In genomic region chr11:97523107-97523506, GRCm38 (mm10) we compare ENCODE assay signal across 21 mouse cellular contexts. TPM values are rescaled to one million over a fixed set of nuclear protein-coding genes. Genes with fewer than 3 reads are reported as not detected.
DNase-seq lines count a peak whose midpoint lies in the region; ATAC-seq and TF ChIP-seq lines count a peak whose summit lies in the region.
"Had no signal": no experiment of that assay in that cellular context is flagged by ENCODE, and none has a peak within 500 bp of the region (broad histone marks: within the 10 kb centered on the region; RNA-seq: fewer than 3 reads in every experiment).

No protein-coding gene starts in this region.

- 0 out of 2 replicates have a peak overlapping the region, but pooled peaks have one; percentile 13 for H3K4me2 ChIP-seq in midbrain, embryonic 11.5 days
- no peak overlapping the region for H3K4me2 ChIP-seq in midbrain, postnatal 0 days (ENCODE audit: low read depth, low read length, poor library complexity, severe bottlenecking)
- no peak overlapping the region for H3K4me2 ChIP-seq in forebrain, embryonic 15.5 days (replicated peaks)
- no peak overlapping the region for H3K4me2 ChIP-seq in midbrain, embryonic 15.5 days
- H3K4me2 ChIP-seq: embryonic facial prominence, embryonic 13.5 days; limb, embryonic 13.5 days had no signal

- WGBS in midbrain, embryonic 11.5 days = 84% methylated on average over 14 of the region's 14 CpGs
- 87% methylated on average over 14 of the region's 14 CpGs for WGBS in midbrain, postnatal 0 days
- WGBS in forebrain, embryonic 15.5 days = 90% methylated on average over 14 of the region's 14 CpGs
- WGBS in midbrain, embryonic 15.5 days = 89% methylated on average over 14 of the region's 14 CpGs

- no peaks in the 10 kb centered on the region for H3K36me3 ChIP-seq in midbrain, embryonic 11.5 days (ENCODE audit: control insufficient read depth, insufficient read depth, low read length)
- H3K36me3 ChIP-seq in midbrain, postnatal 0 days (ENCODE audit: insufficient read depth, low read length) = peaks cover 73% of the 10 kb centered on the region
- peaks cover 74% of the 10 kb centered on the region for H3K36me3 ChIP-seq in forebrain, embryonic 15.5 days
- peaks cover 53% of the 10 kb centered on the region for H3K36me3 ChIP-seq in midbrain, embryonic 15.5 days (replicated peaks)
- H3K36me3 ChIP-seq: limb, embryonic 13.5 days had no signal

- no peaks in the 10 kb centered on the region for H3K9me3 ChIP-seq in midbrain, embryonic 11.5 days (ENCODE audit: control insufficient read depth, low read length)
- H3K9me3 ChIP-seq in midbrain, postnatal 0 days (ENCODE audit: low read length) = no peaks in the 10 kb centered on the region
- H3K9me3 ChIP-seq in forebrain, embryonic 15.5 days = no peaks in the 10 kb centered on the region
- H3K9me3 ChIP-seq in midbrain, embryonic 15.5 days = no peaks in the 10 kb centered on the region
- H3K9me3 ChIP-seq: embryonic facial prominence, embryonic 13.5 days; limb, embryonic 13.5 days had no signal

- H3K27ac ChIP-seq in midbrain, embryonic 11.5 days (ENCODE audit: low read depth, low read length) = no peak overlapping the region; the same call in 1 of the 2 replicates
- H3K27ac ChIP-seq in midbrain, postnatal 0 days (ENCODE audit: low read depth, low read length) = no peak overlapping the region
- H3K27ac ChIP-seq in forebrain, embryonic 15.5 days (replicated peaks) = peak overlapping the region; percentile 27; the same call in 1 of the 2 replicates
- peak overlapping the region; percentile 60 for H3K27ac ChIP-seq in midbrain, embryonic 15.5 days
- H3K27ac ChIP-seq: embryonic facial prominence, embryonic 13.5 days; heart, adult 2 months; limb, embryonic 13.5 days; liver, embryonic 14.5 days had no signal

- ATAC-seq in midbrain, embryonic 11.5 days (ENCODE audit: low FRiP score) = no peak
- no peak for ATAC-seq in midbrain, postnatal 0 days (ENCODE audit: low FRiP score)
- ATAC-seq in forebrain, embryonic 15.5 days (replicated peaks) = no peak
- no peak for ATAC-seq in midbrain, embryonic 15.5 days (replicated peaks)
- ATAC-seq: activated CD4-positive, CD25-positive, alpha-beta regulatory T cell, adult 4 months; inflammation-experienced regulatory T-cells, adult 6 months; Patski had no signal

- H3K4me3 ChIP-seq in midbrain, embryonic 11.5 days (ENCODE audit: low read depth, low read length) = no peak overlapping the region
- no peak overlapping the region for H3K4me3 ChIP-seq in midbrain, postnatal 0 days (ENCODE audit: low read depth, low read length)
- no peak overlapping the region for H3K4me3 ChIP-seq in forebrain, embryonic 15.5 days
- H3K4me3 ChIP-seq in midbrain, embryonic 15.5 days = no peak overlapping the region
- H3K4me3 ChIP-seq: embryonic facial prominence, embryonic 13.5 days; heart, adult 2 months; limb, embryonic 13.5 days had no signal

- no peaks in the 10 kb centered on the region; the same call in 1 of the 2 replicates for H3K27me3 ChIP-seq in midbrain, embryonic 11.5 days (ENCODE audit: control insufficient read depth, insufficient read depth, low read length)
- no peaks in the 10 kb centered on the region for H3K27me3 ChIP-seq in midbrain, postnatal 0 days (ENCODE audit: insufficient read depth, low read length)
- H3K27me3 ChIP-seq in forebrain, embryonic 15.5 days = no peaks in the 10 kb centered on the region
- no peaks in the 10 kb centered on the region for H3K27me3 ChIP-seq in midbrain, embryonic 15.5 days (replicated peaks)
- H3K27me3 ChIP-seq: embryonic facial prominence, embryonic 13.5 days had no signal

- H3K9ac ChIP-seq in midbrain, embryonic 11.5 days (ENCODE audit: low read length) = peak overlapping the region; percentile 27; the same call in 1 of the 2 replicates
- no peak overlapping the region for H3K9ac ChIP-seq in midbrain, postnatal 0 days (replicated peaks; ENCODE audit: low read length, poor library complexity, severe bottlenecking)
- H3K9ac ChIP-seq in forebrain, embryonic 15.5 days (replicated peaks) = no peak overlapping the region
- no peak overlapping the region for H3K9ac ChIP-seq in midbrain, embryonic 15.5 days
- H3K9ac ChIP-seq: embryonic facial prominence, embryonic 13.5 days; limb, embryonic 13.5 days; liver, embryonic 14.5 days had no signal

- TF ChIP-seq CTCF in midbrain, postnatal 0 days (IDR thresholded peaks at IDR 0.05) = no peak

- peaks cover 16% of the 10 kb centered on the region for H3K4me1 ChIP-seq in midbrain, embryonic 11.5 days (ENCODE audit: control insufficient read depth, insufficient read depth, low read length)
- H3K4me1 ChIP-seq in midbrain, postnatal 0 days (ENCODE audit: insufficient read depth, low read length) = peaks cover 2% of the 10 kb centered on the region; the same call in 1 of the 2 replicates
- H3K4me1 ChIP-seq in forebrain, embryonic 15.5 days = 0 out of 2 replicates have a peak, but pooled peaks cover 12% of the 10 kb centered on the region
- H3K4me1 ChIP-seq in midbrain, embryonic 15.5 days = peaks cover 15% of the 10 kb centered on the region

- peak; percentile 52 for DNase-seq in cerebellum, adult 11-12 months
- no peak for DNase-seq in cerebellum, adult 9-10 months
- DNase-seq in midbrain, embryonic 11.5 days (ENCODE audit: low spot score, missing footprints) = no peak
- DNase-seq in midbrain, postnatal 0 days (ENCODE audit: low spot score) = no peak
- no peak for DNase-seq in lung, postnatal 25 days (ENCODE audit: low spot score)
- no peak for DNase-seq in testis, postnatal 14 days (ENCODE audit: low spot score)
- DNase-seq: B cell, adult 2 months; cerebellum, adult 8-10 months; gastrocnemius, postnatal 10 days; heart, adult 2 months; thymus, adult 2 months had no signal

RNA-seq across cellular contexts. Expression of gene 4933428G20Rik, which starts 23.0 kb away (rescaled TPM):
- 0.11 TPM in 1 of 2 replicates, not detected in the other for polyA plus RNA-seq in midbrain, embryonic 11.5 days (2014; fragmentation: Nextera tagmentation; extraction: Ambion mirVana)
- 0.28 TPM in 1 of 2 replicates, not detected in the other for total RNA-seq in midbrain, postnatal 0 days (2014; rRNA removed)
- polyA plus RNA-seq in midbrain, postnatal 0 days (2015; fragmentation: Nextera tagmentation; extraction: Ambion mirVana) = 0.34 and 0.91 TPM in 2 replicates
- 1.0 and 1.1 TPM in 2 replicates for polyA plus RNA-seq in forebrain, embryonic 15.5 days (2015; fragmentation: Nextera tagmentation; extraction: Ambion mirVana)
- 1.3 and 1.6 TPM in 2 replicates for polyA plus RNA-seq in midbrain, embryonic 15.5 days (2015; fragmentation: Nextera tagmentation; extraction: Ambion mirVana)
- total RNA-seq: gastrocnemius, postnatal 10 days; heart, adult 2 months; megakaryocyte progenitor cell, adult 5-6 weeks had no signal
- polyA plus RNA-seq: activated CD4-positive, CD25-positive, alpha-beta regulatory T cell, adult 4 months; heart, adult 2 months; inflammation-experienced regulatory T-cells, adult 6 months; thymus, adult 2 months had no signal

RNA-seq across cellular contexts. Expression of gene Srcin1, which starts 52.9 kb away (rescaled TPM):
- polyA plus RNA-seq in midbrain, embryonic 11.5 days (2014; fragmentation: Nextera tagmentation; extraction: Ambion mirVana) = 1.7 and 2.2 TPM in 2 replicates
- total RNA-seq in midbrain, postnatal 0 days (2014; rRNA removed) = 95.0 and 100 TPM in 2 replicates
- 13.1 and 14.0 TPM in 2 replicates for polyA plus RNA-seq in midbrain, postnatal 0 days (2015; fragmentation: Nextera tagmentation; extraction: Ambion mirVana)
- polyA plus RNA-seq in forebrain, embryonic 15.5 days (2015; fragmentation: Nextera tagmentation; extraction: Ambion mirVana) = 10.8 and 11.6 TPM in 2 replicates
- 13.2 and 13.9 TPM in 2 replicates for polyA plus RNA-seq in midbrain, embryonic 15.5 days (2015; fragmentation: Nextera tagmentation; extraction: Ambion mirVana)
- total RNA-seq: megakaryocyte progenitor cell, adult 5-6 weeks had no signal
- polyA plus RNA-seq: activated CD4-positive, CD25-positive, alpha-beta regulatory T cell, adult 4 months; heart, postnatal 0 days; inflammation-experienced regulatory T-cells, adult 6 months had no signal

Comparison
In these comparisons a context has a peak if more than half of its experiments do, and no peak if none do; other contexts are left out.
1. H3K27ac ChIP-seq: peak in forebrain, embryonic 15.5 days (single experiment) and midbrain, embryonic 15.5 days (single experiment); none in midbrain, embryonic 11.5 days (single experiment) and midbrain, postnatal 0 days (single experiment).